Mouse (Mus musculus) brain, embryonic 18.5 days (tissue): ENCODE measurements at regions not wholly inside any gene's neighbourhood (a gene's known extent, or its start where the extent isn't known, plus 50 kb on each side); places are given as distances from the start of the nearest gene placed in this dataset.
"Not testable (repeated sequence)": the region's sequence is repeated elsewhere in the genome, so short reads cannot be mapped to it uniquely, and the experiment has no call there.

ENCODE experiments used
- DNase-seq: peaks from one replicate; pipeline ENCODE4 v3.0.0-alpha.2; 2012; ENCODE audit warnings: low read depth, low spot score

DNA sequence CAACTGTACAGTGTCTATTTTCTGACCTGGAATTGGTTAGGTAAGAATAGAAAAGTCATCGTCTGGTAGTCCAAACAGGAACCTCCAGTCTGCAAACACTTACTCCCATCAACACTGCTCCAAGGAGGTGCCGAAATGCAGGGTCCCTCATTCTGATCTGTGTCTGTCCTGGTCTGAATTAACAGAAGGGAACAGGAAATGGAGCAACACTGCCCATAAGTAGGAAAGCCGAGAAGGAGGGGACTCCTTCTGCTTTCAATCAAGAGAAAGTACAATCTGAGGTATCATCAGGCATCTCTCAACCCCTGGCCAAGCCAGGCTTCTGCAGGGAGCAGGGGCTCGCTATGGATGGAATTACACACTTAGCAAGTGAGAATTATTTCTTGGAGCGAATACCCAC, 562.4 kb upstream of the 2610301B20Rik start:
- no peak for DNase-seq

DNA sequence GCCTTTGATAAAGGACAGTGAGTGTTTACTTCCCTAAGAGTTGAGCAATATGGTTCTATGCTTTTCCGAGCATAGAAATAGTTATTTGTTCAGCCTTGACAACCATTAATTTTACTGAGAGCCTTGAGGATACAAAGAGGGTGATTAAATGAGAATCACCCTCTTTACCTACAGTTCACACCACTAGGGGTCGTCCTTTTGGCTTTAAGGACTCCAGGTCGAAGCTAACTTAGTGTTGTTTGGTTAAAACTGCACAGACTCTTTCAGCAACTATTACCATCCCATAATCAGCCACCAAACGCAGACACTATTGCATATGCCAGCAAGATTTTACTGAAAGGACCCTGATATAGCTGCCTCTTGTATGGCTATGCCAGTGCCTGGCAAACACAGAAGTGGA, 559.2 kb upstream of the 2610301B20Rik start:
- DNase-seq, result no peak

DNA sequence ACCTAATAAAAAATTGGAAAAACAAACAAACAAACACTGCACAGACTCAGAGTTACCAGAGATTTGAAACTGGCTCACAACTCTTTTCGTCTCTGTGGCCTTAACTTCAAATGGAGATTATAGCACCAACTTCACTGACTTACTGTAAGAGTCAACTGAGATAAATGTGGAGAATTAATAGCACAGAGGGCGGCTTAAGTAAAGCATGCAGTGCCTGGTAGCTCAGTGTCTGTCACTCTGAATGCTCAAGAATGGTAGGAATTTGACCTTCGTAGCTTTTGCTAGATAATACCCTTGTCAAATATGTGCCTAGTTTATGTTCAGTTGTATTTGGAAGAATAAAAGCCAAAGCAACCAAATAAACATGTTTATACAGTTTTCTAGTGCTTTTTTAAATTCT, 558.4 kb upstream of the 2610301B20Rik start:
- no peak for DNase-seq

DNA sequence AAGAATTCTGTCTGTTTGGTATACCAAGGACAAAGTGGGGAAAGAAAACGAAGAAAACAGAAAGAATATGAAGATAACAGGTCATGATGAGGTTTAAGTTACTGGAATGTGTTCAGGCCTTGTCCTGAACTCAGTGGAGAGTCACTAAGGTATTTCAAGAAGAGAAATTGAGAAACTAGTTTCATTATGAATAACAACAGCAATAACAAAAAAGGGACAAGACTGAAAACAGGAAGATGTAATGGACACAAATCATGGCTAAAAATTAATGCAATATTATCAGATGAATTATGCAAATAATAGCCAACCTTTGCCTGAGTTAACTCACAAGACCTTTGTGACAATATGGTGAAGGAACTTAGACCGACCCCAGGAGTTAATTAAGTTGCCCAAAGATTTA, 530.2 kb upstream of the 2610301B20Rik start:
- DNase-seq, result no peak

DNA sequence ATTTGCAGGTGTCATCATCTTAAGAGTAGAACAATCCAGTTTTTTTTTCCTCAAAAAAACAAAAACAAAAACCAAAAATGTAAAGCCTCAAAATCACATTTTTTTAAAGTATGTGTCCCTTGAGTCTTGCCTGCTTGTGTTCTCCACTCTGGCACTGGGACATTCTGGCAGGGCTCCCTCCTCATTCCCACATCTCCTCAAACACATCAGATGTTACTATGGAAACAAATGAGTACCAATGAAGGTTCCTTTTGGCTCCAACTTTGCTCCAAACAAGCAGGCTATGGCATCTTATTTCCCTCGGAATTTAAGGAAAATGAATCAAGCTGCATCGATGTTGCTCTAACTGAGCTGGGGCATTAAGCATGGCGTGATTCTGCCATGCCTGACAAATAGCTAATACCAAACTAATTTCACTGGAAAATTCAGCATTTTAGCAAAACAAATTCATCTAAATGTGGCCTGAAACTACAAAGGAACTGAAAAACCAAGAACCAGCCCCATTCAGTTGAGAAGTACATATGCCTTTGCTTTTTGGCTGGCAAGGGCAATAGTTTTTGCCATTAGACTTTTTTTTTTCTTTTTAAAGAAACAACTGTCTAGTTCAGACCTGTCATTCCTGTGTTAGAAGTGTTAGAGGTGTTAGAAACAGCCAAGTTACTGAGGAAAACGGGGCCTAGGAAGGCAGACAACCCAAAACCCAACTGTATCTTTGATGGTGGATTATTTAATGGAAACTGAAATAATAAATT, 522.2 kb upstream of the 2610301B20Rik start:
- DNase-seq, result peak; percentile 22

DNA sequence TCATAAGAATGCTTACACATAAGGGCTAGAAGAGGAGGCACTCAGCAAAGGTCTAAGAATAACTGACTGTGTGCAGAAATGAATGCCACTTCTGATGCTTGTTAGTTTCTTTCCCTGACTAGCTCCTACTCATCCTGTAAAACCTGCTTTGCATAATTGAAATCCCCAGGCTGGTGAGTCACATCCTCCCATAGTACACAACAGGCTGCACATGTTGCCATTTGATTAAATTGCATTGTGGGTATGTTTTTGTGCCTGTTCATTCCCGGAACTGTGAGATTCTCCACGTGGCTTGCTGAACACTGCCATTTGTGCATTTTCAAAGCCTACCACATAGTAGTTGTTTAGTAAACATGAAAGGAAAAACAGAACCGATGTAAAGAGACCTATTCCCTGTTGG, 516.7 kb upstream of the 2610301B20Rik start:
- no peak for DNase-seq

DNA sequence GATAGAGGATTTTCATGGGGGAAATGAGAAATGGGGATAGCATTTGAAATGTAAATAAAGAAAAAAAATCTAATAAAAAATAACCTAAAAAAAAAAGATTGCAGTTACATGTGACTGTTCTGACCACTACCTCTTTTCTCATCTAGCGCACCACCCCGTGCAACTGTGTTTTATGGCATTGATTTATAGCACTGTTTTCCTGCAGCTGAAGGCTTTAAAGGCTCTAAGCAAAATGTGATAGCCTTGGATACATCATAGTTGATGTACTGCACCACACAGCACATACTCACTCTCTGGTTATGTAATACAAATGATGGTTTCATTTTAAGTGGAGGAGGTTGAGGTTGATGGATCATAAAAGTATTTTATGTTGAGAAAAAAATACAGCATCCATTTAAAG, 484.5 kb upstream of the 2610301B20Rik start:
- DNase-seq, result no peak

DNA sequence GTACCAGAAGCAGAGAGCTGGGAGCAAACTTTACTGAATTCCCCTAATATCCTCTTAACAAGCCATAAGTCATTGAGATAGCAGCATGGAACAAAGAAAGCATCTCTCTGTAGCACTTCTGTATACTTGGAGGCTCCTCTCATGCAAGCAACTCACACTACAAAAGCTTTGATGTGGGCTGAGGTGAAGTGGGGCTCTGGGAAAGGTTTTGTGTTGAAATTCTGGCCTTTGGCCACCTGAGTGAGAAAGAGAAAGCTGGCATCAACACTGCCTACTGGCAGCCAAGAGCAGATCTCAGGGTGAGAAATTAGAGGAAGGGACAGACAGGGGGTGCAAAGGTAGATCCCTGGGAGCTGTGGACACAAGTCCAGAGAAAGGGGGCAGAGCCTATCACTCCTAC, 477.0 kb upstream of the 2610301B20Rik start:
- DNase-seq, result no peak

DNA sequence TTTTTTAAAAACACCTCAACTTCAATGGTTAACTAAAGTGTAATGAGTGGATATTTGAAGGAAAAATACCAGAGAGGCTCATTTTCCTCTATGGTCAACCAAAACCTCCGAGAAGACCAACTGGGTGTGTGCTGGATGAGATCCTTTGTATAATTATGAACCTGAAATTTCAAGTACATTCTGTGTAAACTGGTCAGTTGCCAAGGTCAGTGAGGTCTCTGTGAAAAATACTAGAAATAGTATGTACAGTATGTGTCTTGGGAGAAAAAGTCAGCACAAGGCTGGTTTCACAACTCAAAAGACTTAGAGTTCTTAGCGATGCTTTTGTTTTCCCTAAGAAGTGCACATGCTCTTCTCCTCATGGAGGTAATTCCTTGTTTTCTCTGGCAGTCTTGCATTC, 476.2 kb upstream of the 2610301B20Rik start:
- no peak for DNase-seq

DNA sequence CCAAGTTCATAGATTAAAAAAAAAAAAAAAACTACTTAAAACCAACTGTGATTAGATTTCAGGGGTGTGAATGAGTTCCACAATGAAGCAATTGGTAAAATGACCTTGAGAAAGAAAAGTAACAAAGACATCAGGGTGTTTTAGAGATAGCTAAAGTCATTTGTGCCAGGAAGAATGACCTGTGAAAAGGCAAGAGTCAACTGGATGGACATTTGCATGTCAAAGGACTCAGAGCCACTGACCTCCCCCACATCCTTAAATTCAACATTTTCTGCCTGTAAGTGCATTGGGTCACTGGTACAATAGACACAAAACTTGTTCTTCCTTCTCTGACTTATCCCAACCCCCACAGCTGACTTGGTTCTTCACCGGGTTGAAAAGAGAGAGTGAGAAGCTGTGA, 474.6 kb upstream of the 2610301B20Rik start:
- no peak for DNase-seq

DNA sequence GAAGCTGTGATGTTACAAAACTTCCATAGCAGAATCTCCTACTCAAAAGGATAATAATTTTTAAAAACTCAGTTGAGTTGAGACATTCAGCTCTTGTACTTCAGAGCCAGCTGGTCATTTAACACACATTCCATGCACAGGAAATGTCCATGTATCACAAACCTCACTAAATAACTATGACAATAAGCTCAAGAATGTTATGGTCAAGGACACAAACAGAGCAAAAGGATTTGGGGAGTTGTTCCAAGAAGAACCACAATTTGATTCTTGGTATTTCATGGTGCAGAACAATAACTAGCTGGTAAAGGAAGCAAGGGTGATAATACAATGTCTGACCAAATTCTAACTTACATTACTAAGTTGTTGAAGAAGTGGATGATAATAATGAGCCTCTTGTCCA, 471.4 kb upstream of the 2610301B20Rik start:
- DNase-seq, result no peak

DNA sequence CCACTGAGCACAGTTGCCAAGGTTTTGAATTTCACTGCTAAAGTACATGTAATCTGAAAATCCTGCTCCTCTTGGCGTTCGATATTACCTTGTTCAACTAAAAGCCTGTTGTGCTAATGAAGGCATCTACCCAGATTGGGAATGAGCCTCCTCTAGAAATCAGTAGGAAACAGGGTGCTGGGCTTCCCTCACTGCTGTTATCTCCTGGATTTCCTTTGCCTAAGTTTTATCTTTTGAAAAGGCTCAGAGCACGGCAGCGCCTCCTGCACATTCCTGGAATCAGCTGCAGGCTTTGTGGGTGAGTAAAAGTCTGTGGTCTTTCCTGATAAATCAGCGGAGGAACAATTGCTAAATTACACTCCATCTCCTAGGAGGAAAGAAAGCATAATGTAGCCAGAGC, 469.9 kb upstream of the 2610301B20Rik start:
- DNase-seq, result no peak

DNA sequence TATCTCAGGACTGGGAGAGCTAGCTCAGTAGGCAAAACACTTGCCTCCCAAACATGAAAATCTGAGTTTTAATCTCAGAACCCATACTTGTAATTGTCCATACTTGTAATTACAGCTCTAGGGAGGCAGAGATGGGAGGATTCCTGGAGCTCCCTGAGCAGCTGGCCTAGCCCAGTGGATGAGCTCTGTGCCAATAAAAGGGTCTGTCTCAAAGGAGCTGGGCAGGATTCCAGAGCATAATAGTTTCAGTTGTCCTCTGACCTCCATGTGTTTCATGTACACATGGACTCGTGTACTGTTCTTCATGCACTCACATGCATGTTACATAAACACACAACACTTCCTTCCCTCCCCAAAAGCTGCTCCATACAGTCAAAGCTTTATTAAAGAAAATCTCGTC, 469.2 kb upstream of the 2610301B20Rik start:
- no peak for DNase-seq

DNA sequence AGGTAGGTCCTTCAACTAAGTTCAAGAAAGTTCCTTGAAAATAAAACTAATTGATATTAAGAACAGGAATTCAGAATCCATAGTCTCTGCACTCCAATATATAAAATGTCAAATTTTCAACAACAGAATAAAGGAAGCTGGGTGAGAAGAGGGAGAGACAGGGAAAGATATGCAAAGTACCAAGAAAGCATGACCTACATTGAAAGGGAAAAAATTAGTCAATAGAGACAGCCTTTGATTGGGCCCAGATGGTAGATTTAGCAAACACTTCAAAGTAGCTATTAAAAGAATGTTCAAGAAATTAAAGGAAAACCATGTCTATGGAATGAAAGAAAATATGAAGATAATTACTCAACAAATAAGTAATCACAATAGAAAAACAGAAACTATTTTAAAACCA, 460.0 kb upstream of the 2610301B20Rik start:
- DNase-seq, result no peak

DNA sequence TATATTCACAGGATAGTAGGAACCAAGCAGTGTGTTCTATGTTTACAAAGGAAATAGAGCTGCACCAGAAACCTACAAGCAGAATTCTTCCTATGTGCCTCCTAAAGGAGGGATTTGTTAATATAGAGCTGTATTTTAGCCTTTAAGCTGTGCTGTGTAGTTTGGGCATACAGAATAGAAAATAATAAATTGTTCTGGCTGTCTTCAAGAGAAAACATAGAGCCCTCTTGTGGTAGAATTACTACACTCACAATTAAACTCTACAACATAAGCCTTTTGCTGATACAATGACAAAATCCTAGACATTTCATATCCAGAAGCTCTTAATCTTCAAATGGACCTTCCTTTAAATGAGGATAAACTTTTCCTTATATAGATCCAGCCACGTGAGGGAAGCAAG, 452.9 kb upstream of the 2610301B20Rik start:
- no peak for DNase-seq

DNA sequence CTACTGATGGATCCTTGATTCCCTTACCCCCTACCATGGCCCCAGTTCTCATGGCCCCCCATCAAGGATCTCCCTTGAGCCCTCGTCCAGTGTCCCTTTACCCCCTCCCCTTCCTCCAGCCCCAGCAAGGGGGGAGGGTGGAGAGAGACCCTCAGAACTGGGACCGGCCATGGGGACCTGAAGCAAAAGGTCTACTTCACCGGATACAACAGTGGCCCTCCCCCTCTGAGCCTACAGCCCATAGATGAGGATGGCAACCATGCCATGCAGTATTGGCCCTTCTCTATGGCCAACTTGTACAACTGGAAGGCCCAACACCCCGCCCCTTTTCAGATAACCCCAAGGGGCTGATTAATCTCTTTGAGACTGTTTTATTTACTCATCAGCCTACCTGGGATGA, 439.9 kb upstream of the 2610301B20Rik start:
- DNase-seq, result no peak

DNA sequence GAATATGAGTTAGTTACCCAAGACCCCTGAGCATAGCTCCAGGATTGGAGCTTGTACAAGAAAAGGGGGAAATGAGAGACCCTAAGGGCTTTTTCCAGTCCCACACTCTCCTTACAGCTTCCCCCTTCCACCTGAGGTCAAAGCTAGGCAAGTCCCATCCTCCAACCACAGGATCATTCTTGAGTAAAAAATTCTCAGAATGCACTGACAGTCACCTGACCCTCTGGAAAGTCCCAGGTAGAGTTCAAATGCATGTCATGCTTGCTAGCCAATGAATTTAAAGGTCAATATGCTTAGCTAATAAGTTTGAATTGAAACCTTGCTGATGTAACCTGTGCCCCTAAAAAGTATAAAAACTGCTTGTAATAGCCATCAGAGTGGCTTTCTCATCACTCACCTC, 434.4 kb upstream of the 2610301B20Rik start:
- not testable (repeated sequence) for DNase-seq

DNA sequence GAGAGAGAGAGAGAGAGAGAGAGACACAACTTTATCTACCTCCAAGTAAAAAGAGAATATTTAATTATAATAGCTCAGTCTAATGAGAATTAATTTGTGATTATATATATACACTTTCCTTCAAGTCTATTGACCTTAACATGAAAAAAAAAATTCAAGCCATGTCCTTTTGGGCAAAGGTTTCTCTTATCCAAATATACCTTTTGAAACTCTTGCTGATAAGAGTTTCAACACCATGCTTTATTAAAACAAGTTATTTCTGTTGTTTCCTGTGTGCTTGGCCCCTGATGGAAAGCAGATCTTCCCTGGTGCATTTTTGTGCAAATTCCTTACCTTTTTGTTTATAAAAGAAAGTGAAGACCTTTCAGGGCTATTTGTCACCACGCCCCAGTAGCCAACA, 414.7 kb upstream of the 2610301B20Rik start:
- DNase-seq, result no peak

DNA sequence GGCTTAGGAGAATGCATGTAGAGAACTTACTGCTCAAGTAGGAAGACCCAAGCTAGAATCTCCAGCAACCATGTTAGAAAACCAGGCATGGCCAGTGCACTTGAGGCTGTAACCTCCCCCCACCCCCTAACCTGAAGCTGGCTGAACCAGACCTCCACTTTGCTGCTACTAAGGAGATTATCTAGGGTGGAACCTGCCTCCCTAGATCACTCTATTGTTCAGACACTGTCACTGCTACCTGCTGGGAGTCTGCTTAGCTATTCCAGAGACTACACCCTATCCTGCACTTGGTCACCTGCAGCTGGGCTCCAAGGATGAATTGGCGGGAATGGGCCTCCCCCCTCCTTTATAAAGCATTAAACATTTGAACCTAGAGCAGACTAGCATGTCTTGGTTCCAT, 393.4 kb upstream of the 2610301B20Rik start:
- no peak for DNase-seq

DNA sequence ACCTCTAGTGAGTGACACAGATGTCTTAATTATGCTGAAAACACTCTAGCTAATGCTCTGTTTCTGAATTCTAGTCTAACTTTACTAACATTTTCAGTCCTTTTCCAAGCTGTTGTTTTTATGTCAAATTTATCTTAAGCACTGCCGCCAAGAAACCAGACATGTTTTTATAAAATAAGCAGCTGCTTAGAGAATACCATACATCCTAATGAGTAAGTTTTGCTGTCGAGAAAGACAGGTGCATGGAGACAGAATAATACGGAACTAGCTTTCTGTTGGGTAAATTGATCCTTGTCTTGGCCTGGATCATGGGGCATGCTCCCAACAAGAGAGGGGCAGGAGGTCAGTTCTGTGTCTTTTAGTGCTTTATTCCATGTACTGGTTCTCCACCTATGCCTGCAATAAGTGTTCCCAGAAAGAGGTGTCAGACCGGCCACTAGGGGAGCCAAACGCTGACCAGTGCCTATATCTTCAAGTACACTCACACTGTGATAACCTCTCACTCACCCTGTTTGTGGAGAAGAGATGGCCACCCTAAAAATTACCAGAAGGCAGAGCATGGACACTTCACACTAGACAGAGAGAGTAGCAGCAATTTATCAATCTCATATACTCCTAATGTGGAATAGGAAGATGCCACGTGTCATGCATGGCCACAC, 366.0 kb upstream of the 2610301B20Rik start:
- DNase-seq, result peak; percentile 18

DNA sequence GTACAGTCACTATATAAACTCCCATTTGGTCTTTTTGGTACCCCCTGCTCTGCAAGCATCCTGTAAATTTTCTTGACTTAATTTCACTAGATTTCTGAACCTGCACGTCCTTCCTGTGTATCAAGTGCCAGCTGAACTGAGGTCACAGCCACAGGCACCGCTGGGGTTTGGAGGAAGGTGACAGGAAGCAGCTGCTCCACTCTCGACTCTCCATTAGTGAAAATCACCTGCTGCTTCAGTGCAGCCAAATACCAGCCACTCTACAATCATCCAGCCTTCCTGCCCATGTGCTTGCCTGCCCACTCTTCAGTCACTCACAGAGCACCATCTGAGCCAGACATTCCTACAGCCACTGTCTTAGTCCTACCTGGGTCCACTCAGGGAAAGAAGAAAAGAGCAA, 364.3 kb upstream of the 2610301B20Rik start:
- DNase-seq, result no peak

DNA sequence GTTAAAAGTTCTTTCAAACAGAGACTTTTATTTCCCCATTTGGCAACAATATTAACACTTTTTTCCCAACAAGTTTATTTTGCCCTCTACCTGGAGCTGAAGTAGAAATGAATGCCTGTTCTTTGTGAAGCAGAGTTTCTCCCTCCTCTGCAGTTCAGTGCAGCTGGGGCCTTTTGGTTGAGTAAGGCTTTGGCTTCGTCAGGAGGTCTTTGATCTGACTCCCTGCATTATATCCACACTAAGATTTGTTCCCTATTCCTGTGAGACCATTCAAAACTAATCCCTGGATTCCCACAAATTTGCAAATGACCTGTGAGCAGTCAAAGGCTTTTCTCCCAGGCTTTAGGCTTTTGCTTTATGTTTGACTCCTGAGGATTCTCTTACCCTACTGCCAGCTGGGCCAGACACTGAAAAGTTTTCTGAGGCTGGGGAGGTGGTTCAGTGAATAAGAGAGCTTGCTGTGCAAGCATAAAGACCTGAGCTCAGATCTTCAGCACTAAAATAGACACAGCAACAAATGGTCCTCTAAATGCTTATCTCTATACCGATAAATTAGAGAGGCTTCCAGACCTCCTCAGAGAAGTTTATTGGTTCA, 323.5 kb upstream of the 2610301B20Rik start:
- no peak for DNase-seq

DNA sequence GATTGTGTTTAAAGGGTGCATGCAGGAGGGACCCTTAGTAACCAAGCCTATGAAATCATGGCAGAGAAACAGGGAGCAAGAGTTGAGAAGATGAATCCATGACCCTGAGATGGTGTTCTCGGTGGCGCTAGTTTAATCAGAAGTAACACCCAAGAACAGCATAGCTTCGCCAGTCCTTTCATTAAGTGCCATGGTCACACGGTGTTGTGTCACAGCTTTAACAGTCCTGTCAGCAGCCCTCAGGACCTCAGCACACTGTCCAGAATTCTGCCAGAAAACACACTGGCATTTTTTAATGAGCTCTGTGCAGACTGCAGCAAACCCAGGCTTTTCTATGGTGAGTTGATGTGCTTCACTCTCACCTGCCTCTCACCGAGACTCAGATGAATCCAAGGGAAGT, 320.6 kb upstream of the 2610301B20Rik start:
- DNase-seq, result no peak
